Mouse (Mus musculus) neutrophil, adult 5-6 weeks (primary cell): ENCODE measurements around the gene Rpgrip1l. TPM values are rescaled to one million over a fixed set of nuclear protein-coding genes. Genes with fewer than 3 reads are reported as not detected.

Source experiments
- ATAC-seq: fragments of 151-379, 151-347 bp; 2 replicates; pipeline ENCODE4 v1.8.0; 2017; ENCODE audit warnings: mild to moderate bottlenecking, moderate TSS enrichment; ENCODE audit not compliant: insufficient number of reproducible peaks, poor library complexity, low FRiP score, severe bottlenecking; ENCODE audit errors: extremely low read depth
- total RNA-seq: library from RNA; stranded (forward); fragments of 200-1000 nt; gene quantifications from 2 replicates; pipeline ENCODE4 v1.2.3, GENCODE M21; 2017

Rpgrip1l gene
- total RNA-seq, 1 experiment from 2014 or later = 4.9 TPM

DNA sequence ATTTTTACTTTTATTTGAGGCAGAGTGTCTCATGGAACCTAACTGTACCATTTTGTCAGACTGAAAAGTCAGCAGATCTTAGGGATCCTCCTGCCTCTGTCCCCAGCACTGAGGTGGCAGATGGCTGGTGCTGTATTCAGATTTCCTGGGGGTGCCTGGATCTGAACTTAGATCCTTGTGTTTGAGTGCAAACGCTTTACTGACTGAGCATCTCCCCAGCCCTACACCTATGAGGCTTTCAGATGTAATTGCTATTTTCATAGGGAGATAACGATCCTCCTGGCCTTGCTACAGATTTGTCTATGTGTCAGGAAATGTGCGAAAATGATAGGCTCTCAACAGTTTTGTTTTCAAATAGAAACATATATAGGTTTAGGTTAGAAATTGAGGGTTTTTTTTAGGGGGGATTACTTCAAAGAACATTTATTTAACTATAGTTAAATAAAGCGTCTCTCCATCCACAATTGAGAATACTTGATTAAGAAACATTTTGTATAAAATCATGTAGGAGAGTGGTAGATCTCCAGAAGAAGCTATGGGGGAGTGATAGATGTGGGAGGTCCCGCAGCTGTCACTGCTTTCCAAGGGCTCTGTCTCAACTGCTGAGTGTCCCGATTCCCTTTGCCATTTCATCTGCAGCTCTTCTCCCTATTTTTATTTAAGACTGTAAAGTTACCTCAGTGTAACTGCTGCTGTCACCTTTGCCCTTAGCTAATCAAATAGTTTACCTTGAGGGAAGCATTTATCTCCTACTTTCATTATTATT lies 25.5 kb upstream of the Rpgrip1l start:
- no peak for ATAC-seq

DNA sequence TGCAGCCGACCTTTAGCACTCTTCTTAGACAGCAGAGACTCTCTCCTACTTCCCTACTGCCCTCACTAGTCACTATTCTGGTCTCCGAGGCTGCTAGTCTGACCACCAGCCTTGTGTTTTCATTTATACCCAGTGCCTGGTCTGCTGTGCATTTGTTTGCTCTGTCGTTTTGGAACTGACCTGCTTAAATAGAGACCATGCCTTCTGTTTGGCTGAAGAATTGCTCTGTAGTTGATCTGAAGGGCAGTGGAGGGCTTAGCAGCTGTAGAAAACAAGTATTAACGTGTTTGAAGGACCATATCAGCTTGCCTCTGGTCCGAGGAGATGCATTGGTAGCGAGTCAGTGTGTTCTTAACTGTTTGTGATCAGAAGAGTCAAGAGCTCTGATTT lies 16.4 kb upstream of the Rpgrip1l start:
- no peak for ATAC-seq

DNA sequence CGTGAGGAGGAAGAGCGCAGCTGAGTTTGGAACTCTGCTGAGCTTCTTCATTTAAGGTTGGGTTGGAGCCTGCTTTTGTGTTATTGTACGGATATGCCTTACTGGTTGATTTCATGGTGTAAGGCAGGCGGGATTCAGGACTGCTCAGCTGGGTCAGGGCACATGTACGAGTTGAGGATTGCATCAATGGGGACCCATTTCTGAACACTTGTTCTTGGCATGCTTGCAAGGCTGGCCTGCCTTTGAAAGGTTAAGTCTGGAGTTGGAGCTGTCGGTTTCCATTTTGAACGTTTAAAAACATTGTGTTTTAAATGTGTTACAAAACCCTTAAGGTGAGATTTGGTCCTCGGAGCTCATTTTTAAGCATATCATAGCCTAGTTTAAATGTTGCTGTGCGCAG lies 16.0 kb upstream of the Rpgrip1l start:
- no peak for ATAC-seq

- no peak for ATAC-seq
These were observed 14.6 kb upstream of the Rpgrip1l start for GRCm38 (mm10) chr8:91327471-91328205.

DNA sequence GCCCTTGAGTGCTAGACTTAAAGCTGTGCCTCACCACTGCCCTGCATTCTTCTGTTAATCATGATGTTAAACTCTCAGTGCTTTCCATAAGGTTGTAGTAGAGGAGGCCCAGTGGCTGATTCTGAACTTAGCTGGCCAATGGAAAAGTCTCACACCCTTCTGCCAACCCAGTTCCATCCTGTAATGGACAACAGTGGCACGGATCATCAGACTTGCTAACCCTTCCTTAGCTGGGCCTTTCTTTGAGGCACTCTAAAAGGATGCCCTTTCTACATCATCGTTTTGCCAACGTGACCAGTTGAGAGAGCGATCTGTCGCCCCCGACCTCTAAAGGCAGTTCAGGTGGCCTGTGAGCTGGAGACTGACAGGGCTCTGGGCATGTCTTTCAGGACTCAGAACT lies 13.9 kb upstream of the Rpgrip1l start:
- ATAC-seq = no peak

- peak; percentile 63; the same call in 1 of the 2 replicates for ATAC-seq
These were observed 13.0 kb upstream of the Rpgrip1l start for GRCm38 (mm10) chr8:91326018-91326417.

GRCm38 (mm10) chr8:91324916-91325315 lies 11.9 kb upstream of the Rpgrip1l start:
- no peak for ATAC-seq

- no peak for ATAC-seq
These were observed 11.2 kb upstream of the Rpgrip1l start for GRCm38 (mm10) chr8:91324271-91324670.

DNA sequence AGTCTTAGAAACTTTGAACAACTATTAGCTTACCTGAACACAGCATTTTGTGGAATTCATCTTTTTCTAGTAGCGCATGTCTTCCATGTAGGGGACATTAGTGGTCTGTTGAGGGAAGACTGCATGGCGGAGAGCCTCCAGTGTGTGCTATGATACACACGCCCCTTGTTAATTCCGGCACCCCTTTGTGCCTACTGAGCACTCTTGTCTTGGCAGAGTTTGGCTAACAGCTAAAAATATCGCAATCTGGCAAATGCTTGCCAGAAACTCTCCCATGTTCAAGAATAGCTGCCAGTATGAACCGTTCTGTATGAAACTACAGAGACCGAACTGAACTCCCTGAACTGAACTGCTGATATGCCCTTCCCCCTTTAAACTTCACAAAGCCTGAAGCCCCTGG lies 10.4 kb upstream of the Rpgrip1l start:
- ATAC-seq = no peak

DNA sequence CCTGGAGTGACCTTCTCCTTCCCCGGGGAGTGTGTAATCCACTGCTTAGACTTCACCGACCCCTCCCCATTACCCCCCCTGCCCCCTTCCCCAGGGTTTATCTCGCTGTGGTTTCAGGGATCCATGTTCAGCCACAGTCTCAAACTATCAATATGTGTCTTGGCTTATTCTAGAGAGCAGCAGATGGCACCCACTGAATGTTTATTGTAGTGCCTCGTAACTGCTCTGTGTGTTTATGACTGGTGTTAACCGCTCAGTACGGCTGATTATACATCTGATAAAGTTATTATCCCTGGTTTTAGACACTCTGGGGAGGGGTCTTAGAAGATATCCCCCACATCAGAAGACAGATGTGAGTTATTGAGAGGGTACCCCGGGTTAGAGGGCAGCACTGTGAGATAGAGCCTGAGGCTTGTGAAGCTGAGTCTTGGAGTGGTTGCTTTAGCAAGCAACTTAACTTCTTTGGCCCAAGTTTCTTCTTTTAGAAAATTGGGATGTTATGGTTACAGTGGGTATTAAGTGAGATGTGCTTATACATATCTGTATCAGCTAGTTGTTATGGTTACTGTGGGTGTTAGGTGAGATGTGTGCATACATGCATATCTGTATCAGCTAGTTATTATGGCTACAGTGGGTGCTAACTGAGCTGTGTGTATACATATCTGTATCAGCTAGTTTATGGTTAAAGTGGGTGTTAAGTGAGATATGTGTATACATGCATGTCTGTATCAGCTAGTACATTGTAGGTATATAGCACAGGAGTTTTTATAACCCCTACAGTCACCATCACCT lies 6.1 kb upstream of the Rpgrip1l start:
- ATAC-seq = no peak

DNA sequence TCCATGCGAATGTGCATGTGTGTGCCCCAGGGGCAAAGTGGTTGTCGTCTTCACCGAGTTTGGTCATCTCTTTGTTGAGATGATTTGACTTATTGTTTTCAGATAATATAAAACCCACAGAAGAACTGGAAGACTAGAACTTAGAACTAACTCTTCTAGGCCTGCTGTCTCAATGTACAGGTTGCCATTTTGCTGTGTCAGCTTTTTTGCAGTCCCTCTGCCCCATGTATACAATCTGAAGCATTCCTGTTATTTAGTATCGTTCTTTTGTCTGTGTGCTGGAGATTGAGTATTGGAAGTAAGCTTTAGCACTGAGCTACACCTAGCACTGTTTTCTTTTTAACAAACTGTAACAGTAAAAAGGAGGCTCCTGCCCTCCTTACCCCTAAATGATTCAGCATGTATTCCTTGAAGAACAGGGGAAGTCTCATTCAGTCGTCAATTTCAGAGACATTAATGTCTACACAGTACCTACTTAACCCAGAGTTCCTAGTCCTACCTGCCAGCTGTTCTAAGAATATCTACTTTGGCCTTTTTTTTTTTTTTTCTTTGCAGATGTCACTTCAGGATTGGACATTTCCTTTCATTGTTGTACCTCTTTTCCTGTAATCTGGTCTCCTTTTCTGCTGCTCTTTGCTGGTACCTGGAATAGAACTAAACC lies 4.6 kb upstream of the Rpgrip1l start:
- ATAC-seq = no peak

DNA sequence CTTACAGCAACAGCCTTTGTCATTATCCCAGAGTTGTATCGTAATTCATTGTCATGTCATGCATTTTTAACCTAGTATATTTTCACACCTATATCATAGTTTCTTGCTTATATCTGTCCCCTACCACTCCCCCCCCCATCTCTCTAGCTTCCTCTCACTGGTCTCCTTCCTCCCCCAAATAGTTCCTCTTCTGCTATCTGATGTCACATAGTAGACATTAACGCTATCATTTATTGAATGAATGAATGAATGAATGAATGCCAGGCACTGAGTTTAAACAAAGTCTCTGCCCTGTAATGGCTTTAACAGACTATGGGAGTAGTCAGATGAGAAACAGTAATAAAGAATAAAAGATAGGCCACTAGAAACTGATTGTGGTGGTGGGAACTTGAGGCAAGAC lies 720 bp downstream of the Rpgrip1l start:
- ATAC-seq = no peak

GRCm38 (mm10) chr8:91304481-91305386 lies 8.3 kb downstream of the Rpgrip1l start:
- ATAC-seq = no peak

GRCm38 (mm10) chr8:91298672-91299071 lies 14.4 kb downstream of the Rpgrip1l start:
- ATAC-seq = no peak

DNA sequence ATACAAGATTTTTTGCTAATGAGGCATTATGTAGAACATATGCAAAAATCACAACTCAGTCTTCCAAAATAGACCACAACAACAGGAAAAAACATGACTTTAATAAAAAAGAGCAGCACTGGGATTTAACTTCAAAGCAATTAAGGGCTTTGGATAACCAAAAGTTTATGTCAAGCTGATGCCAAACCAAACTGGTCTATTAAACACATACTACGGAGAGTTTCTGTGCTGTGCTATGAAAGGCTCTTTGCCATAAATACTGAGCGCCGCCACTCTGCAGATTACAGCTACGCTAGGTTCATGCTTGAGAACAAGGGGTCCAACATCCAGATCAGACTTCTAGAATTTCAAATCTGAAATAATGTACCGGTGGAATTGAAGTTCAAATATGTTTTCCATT lies 17.3 kb downstream of the Rpgrip1l start:
- ATAC-seq = no peak

- no peak for ATAC-seq
These were observed 22.5 kb downstream of the Rpgrip1l start for GRCm38 (mm10) chr8:91290576-91290975.

DNA sequence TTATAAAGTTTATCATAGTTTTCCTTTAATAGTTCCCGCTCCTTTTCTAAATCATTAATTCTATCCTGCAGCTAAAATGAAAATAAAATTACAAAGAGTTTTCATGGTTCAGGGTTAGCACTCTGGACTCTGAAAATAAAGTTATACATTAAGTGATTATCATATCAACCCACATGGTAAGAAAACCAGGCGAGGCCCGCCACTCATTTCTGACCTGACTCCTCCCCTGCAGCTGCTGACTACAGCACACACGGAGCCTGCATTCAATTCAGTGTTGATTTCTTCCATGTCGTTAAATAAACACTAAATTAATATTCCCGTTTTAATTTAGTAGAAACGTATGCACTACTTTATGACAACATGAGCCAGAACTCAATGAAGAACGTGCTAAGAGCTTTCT lies 26.8 kb downstream of the Rpgrip1l start:
- no peak for ATAC-seq

GRCm38 (mm10) chr8:91283815-91284214 lies 29.2 kb downstream of the Rpgrip1l start:
- ATAC-seq = no peak
